Mouse (Mus musculus): ENCODE measurements around the gene Olfr32.
"Not testable (repeated sequence)": the region's sequence is repeated elsewhere in the genome, so short reads cannot be mapped to it uniquely, and the experiment has no call there.

The Olfr32 gene

GRCm38 (mm10) chr2:90142196-90142595 lies at the start of gene Olfr32:
Olfr32 (minus strand) TSS chr2:90142296.
- no peak for DNase-seq (ENCODE audit: low read depth in 2 of 2, low spot score in 2 of 2)

DNA sequence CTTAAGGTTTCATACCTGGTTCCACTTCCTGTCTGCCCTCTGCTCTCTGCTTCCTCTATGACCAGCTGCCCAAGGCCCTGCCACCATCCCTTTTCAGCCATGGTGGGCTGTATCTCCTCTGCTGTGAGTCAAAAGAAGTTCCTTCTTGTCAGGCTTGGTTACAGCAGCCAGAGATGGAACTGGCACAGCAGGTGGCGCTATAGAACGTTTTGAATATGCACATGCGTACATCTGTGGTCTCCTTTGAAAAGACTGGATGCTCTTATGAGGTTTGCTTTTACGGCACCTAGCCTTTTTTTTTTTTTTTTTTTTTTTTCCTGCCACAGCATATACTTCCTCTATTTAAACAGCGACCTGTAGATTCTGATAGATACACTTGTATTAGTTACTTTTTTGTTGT lies 45.0 kb upstream of the Olfr32 start:
- not testable (repeated sequence) for DNase-seq (ENCODE audit: low read depth in 2 of 2, low spot score in 2 of 2)

DNA sequence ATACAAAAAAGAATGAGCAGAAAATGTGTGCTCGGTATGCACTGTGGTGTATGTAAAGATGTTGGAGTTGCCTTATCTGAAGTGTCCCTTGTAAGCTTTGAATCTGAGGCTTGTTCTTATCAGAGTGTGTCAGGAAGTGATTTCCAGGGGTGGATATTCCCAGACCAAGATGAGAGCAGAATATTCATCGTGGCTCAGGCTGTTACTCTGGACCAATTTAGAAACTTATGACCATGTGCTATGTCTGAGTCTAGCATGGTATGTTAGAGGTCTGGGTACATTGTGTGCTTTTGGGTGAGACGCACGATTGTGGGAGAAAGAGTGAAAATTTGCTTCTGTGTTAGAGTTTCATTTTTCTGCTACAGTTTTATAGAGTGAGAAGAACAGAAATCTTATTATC lies 44.0 kb upstream of the Olfr32 start:
- not testable (repeated sequence) for DNase-seq (ENCODE audit: low read depth in 2 of 2, low spot score in 2 of 2)

- DNase-seq (ENCODE audit: low read depth in 2 of 2, low spot score in 2 of 2), result no peak
Measured at GRCm38 (mm10) chr2:90153916-90154315, 11.8 kb upstream of the Olfr32 start.

DNA sequence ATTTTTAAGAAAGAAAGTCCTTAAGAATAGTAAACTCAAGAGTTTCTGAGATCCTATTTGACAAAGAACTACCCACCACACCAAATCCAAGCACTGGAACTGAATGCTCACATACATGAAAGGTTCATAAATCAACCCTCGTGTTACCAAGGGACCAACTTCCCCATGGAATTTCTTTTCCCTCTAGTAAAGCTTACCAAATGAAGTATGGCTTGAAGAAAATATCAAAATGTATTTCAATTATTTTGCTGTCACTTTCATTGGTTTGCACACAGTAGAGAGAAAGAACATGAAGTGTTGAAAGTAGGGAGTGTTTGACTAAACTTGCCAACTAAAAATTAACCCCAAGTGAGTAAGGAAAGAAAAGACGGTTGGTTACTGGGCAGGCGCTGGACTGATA lies 10.9 kb upstream of the Olfr32 start, which contains the start of gene Olfr1270:
Olfr1270 (minus strand) TSS at position 101 of the 400 bp plus-strand sequence.
- no peak for DNase-seq (ENCODE audit: low read depth in 2 of 2, low spot score in 2 of 2)

- DNase-seq (ENCODE audit: low read depth in 2 of 2, low spot score in 2 of 2), result no peak
Measured at GRCm38 (mm10) chr2:90121312-90121711, 20.8 kb downstream of the Olfr32 start, which contains the start of gene Olfr1269. Olfr1269 (minus strand) TSS chr2:90121412.

Measured in CD8-positive naive resting alpha-beta T cell, adult 2 months (primary cell).